Mouse (Mus musculus): ENCODE results near the gene Atp5c1.

Gene Atp5c1

DNA sequence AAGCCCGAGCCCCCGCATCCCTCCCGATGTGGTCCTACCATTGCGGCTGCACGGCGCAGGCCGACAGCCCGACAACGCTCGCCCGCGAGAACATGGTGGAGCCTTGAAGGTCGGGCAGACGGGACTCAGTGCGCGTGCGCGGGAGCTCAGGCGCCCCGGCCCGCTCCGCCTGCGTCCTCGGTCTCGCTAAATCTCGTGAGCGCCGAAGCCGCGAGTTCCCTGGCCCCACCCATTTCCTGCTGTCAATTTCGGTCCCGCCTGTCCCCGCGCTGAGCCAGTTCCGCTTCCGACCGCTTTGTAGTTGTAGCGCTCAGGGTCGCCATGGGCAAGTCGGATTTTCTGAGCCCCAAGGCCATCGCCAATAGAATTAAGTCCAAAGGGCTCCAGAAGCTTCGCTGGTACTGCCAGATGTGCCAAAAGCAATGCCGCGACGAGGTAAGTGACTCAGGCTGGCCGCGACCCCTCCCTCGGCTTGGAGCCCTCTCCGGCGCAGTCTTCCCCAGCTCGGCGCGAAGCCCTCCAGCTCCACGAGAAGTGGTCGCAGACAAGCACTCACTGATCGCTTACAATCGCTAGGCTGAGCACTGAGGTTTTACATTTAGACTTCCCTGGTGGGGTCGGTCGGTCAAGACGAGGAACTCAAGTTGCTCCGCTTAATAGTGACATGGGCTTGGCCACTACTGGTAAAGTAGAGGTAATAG is at the start of gene Atp5c1, which contains the start of gene Kin:
Gene Atp5c1, minus strand, starts transcription at position 201 of the 701 bp plus-strand sequence.
Gene Kin, plus strand, starts transcription at position 284 of the 701 bp plus-strand sequence.
- DNase-seq: peak; percentile 96

DNA sequence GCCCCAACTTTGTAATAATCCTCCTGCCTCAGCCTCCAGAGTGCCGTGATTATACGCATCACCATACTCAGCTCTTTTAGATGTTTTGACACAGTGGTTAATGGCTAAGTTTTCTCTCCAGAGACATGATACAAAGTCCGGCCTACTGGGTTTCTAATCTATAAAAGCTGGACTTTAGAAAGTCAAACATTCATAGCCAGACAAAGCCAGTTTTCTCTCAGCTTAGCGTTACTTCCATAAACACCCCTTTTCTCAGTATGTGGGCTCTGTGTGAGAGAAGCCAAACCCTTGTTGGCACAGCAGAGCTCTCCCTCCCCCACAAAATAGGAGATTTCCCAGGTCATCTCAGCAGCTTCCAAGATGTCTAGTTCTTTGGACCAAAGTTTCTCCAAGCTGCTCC is 48.3 kb upstream of the Atp5c1 start:
- DNase-seq: no peak

DNA sequence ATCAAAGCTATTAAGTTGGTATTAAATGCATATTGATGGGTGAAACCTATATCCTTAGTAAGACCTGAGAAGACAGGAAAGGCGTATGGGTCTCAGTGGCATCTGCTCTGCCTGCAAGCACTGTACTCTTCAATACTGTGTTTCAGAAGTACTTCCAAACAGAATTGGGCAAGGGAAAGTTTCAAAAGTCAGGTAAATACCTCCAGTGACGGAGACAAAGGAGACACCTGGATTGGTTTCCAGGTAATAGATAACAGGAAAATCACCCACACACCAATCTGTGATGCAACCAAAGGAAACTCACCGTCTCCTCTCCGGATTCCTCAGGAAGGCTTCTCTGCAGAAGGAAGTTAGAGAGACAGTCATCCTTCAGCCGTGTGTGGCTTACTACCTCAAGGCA is 47.2 kb upstream of the Atp5c1 start:
- no peak for DNase-seq

- DNase-seq: no peak
Observed at GRCm38 (mm10) chr2:10126122-10126521, 45.8 kb upstream of the Atp5c1 start.

- DNase-seq: no peak
Observed at GRCm38 (mm10) chr2:10121826-10122225, 41.5 kb upstream of the Atp5c1 start.

DNA sequence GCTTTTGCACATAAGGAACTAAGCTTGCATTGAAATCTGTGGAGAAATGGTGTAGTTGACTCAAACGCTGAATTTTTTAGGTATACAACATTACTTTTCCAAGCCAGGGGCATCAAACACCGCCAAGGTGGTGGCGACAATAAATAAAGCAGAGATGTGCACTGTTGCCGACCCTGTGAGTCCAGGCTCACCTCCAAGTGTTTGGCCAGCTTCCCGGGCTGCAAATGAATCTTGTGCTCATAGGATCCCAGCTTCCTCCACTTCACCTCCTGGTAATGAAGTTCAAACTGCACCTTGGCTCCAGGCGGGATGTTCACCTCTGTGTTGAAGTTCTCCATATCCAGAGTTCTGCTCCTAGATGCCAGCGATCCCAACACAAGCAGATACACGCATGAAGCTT is 39.0 kb upstream of the Atp5c1 start:
- no peak for DNase-seq

DNA sequence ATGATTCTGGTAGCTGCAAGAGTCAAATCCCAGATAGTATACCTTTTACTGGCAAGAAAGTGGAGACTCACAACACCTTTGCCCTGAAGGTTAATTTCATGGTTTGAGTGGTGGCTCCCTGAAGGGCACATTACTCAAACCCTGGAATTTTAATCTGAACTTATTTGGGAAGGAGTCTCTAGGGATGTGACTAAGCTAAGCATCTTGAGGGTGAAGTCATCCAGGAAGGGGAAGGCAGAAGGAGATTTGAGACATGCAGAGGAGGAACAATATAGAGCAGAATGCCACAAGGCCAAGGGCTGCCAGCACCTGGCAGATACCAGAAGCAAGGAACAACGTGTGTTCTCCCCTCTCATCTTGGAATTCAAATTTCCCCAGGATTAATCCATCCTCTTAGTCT is 38.4 kb upstream of the Atp5c1 start:
- no peak for DNase-seq

DNA sequence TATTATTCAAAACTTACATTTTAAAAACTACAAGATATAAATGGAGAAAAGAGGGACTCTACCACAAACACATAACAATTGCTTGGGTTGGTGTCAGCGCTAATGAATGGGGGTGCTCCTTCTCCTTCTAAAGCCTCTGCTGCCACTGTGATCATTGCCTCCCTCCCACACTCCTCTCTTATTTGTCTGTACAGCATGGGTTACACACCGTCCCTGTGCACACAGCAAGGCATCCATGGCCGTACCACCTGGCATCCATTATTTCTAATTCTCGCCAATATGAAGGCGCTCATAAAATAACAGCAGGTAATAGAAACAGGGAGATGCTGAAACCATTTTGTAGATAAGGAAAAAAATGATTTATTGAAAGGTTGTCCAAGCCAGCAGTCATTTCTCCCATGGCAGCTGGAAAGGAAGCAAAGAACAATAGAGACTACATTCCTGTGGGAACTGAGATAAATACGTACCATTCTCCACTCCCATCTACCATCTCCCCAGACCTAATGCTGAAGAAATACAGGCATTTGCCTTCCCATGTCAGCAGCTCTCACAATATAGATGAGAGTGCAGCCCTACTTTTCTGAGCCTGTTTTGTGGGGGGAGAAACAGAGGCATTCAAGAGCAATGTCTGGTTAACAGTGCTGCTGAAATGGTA is 28.4 kb upstream of the Atp5c1 start:
- no peak for DNase-seq

DNA sequence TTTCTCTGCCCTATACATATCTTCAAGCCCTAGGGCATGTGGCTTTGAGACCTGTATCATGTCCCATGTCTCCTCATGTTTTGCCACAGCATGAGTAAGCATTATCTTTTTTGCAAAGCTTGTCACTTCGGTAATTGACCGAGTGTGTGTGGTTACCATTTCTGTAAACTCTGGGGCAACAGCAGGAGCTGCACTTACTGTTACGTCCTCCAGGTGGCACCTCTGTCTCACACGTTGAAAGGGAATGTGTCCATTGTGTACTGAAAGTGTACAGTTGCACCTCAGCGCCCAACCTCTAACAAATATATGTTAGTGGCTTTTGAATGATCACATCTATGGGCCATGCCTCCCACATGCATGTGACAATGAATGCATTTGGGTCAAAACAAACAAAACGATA is 20.9 kb upstream of the Atp5c1 start:
- no peak for DNase-seq

DNA sequence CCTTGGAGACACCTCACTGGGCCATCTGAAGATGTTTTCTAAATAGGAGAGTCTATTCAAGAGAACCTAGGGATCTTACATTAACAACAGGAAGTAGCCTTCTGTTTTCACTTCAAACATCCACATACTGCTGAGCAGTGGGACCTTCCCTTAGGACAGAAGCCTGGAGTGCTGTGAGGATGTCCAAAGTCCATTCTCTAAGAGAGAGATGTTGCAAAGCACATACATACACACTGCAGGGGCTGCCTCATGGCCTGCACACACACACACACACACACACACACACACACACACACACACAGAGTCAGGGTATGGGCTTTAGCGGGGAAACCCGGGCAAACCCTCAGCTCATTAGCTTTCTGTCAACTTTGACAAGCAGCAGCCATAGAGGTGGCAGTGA is 20.2 kb upstream of the Atp5c1 start:
- no peak for DNase-seq

GRCm38 (mm10) chr2:10098598-10099215 is 18.4 kb upstream of the Atp5c1 start:
- DNase-seq: no peak

GRCm38 (mm10) chr2:10094327-10095100 is 14.2 kb upstream of the Atp5c1 start:
- no peak for DNase-seq

DNA sequence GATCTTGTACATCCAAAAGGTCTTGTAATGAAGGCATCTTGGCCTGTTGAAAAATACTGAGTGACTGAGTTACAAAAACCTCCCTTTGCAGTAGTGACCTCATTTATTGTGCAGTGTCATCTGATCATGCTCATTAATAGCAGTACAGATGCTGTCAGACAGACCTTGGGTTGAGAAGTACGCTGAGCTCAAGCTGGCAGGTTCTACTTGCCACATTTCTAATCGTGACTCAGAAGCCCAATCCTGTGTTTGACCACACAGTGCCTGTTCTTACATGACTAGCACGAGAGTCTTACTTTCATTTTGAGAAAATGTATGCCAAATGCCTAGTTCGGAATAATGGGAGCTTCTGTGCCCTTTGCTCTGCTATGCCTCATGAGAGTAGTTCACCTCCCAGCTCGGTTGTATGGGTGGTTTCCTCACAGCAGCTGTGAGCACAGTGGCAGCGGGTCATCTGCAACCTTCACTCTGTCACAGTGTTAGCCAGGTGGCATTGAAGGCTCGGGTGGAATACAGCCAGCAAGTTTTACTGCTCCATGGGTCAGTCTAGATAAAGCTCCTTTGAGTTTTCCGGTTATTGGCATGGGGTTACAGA is 7.0 kb upstream of the Atp5c1 start:
- no peak for DNase-seq

DNA sequence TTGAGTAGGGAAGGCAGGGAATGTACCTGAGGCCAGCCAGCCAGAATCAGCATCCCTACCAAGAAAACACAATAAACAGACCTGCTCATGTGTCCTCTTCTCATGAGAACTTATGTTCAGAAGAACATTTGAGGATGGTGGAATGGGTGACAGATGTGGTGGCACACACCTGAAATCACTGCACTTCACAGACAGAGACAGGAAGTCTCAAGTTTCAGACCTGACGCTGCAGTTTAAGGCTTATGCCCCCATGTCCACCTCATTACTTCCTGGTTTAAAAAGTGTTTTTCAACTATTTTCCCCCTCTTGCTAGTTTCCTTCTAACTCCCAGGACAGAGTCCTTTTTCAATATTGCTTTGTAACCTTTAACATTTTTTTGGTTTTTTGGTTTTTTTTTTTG is 2.4 kb upstream of the Atp5c1 start:
- DNase-seq: no peak

DNA sequence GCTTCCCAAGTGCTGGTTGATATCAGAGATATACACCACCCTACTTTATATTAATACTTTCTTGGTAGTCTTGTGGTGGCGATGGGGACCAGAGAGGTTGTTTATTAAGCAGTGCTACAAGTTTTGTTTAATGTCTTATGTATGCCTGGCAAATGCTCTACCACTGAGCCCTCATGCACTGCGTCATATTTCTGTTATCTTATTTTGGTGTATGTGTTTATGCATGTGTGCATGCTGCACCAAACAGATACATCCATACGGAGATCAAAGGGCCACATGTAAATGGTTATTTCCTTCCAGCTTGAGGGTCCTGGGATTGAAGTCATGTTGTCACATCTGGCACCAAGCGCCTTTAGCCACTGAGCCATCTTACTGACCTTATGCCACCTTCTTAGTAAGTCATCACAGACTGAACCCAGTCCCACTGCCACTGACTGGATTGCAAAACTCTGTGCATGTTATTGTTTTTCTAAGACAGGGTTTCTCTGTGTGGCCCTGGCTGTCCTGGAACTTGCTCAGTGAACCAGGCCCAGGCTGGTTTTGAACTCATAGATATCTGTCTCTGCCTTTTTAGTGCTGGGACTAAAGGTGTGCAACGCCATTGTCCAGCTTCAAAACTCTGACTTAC is 1.3 kb upstream of the Atp5c1 start:
- no peak for DNase-seq

DNA sequence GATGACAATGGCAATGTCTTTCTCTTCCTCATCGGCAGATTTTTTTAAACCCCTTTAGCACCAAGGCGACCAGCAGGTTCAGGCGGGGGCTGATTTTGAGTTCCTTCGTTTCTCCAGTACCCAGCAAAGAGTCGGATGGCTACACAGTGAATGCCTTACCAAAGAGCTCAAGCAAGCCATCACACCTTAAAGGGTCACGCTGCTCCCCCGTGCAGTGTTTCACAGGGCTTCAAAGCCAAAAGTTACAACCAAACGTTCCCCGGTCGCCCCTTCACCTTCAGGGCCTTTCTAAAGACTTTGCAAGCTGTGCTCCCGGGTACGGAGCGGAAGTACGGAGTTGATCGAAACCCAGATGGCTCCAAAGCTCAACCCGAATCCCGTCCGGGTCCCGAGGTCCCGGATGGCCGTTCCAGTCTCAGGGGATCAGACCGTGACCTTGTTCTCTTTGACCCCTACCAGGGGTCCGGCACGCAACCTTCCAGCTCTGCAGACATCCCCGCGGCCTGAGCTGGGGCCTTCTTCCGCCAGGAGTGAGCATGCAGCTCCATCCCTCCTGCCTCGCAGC is 483 bp downstream of the Atp5c1 start:
- no peak for DNase-seq

DNA sequence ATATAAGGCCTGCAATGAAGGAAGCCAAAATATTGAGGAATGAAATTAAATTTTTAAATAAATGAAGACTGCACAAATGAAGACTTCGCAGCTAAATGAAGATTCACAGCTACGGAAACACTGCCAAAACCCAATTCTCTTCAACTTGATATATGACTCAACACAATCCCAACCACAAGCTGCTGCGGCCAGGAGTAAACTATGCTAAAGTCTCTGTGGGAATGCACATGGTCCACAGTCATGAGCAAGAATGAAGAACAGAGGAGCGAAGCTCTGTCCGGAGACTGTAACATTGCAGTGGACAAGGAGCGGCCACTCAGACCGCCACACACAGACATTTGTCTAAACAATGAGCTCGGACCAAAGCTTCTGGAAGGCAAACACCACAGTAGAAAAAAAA is 3.6 kb downstream of the Atp5c1 start:
- no peak for DNase-seq

GRCm38 (mm10) chr2:10074470-10074869 is 5.8 kb downstream of the Atp5c1 start:
- DNase-seq: no peak

DNA sequence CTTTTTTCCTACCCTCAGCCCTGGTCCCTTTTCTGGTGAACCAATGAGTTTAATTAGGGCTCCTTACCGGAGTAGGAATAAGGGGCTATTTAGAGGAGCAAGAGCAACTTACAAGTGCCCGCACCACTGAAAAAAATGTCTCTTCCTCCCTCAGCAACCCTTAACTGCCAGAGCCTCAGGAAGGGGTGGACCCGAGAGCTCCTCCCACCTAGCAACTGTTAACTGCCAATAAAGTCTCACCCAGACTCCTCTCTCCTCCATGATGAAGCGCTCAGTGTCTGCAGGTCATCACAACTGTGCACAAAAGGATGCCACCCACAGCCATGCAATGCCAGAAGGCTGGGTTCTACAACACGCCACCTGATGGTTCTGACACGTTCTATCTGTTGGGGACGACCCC is 8.6 kb downstream of the Atp5c1 start:
- DNase-seq: no peak

DNA sequence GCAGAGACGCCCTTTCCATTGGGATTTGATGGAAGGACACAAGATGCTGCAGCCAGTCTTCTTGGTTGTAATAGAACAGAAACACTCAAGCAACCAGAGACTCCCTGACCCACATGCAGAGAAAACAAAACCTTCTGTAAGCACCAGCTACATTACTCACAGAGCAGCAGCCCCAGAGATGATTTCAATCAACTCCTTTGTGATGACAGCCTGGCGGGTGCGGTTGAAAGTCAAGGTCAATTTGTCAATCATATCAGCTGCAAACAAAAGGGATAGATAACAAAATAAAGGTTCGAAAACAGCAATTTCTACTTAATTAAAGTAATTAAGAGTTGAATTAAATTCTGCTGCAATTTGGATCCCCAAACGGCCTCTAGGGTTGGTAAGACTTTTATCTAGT is 21.5 kb downstream of the Atp5c1 start:
- DNase-seq: no peak

GRCm38 (mm10) chr2:10051996-10052395 is 28.3 kb downstream of the Atp5c1 start:
- no peak for DNase-seq

DNA sequence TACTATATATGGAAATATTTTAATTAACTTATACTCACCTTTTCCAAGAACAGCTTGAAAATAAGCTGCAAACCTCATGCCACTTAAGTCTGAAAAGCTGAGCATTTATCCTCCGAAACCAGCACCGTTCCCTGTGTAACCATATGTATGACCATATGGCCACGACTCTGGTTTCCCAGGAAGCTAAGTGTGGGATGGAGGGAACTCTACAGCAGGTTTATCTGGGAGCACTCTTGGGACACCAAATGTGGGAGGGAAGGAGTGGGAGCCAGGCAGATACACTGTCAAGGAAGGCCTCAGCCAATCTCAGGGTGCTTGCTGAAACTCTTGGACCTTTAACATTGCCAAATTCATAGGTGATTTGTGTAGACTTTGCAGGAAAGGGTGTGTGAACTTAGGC is 29.4 kb downstream of the Atp5c1 start:
- no peak for DNase-seq
